Mouse (Mus musculus): ENCODE measurements around the gene Gm45194. TPM values are rescaled to one million over a fixed set of nuclear protein-coding genes. Genes with fewer than 3 reads are reported as not detected.

Gm45194 gene
- 0.99 and 1.1 TPM in 2 replicates for polyA plus RNA-seq (2016; fragmentation: Nextera tagmentation; extraction: Ambion mirVana)

DNA sequence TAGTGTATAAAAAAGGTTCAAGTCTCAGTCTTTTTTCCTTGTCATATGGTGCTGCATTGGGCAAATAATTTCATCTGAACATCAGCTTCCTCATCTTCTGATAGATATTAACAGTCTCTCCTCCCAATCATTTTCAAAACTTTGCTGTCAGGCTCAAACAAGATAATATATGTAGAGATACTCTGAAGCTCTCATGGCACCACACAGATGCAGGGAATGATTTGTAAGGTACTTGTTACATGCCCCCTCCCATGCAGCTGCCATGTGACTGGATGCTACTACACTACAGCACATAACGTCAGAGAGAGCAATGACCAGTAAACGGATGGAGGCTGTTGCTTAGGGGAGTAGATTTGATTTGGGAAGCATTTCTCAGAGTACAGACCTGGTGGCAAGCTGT is at the start of gene Gm45194:
Gm45194 (plus strand) TSS at position 301 of the 400 bp plus-strand sequence.
- 0 out of 2 replicates have a peak, but pooled peaks cover 7% of the 10 kb centered on the region for H3K9me3 ChIP-seq (replicated peaks)
- H3K27me3 ChIP-seq (ENCODE audit: low read depth, poor library complexity, severe bottlenecking): no peaks in the 10 kb centered on the region; the same call in 1 of the 2 replicates
- H3K27ac ChIP-seq (replicated peaks): no peak within 1 kb of the TSS
- no peaks in the 10 kb centered on the region for H3K36me3 ChIP-seq
- WGBS: 47% methylated on average over 2 of the region's 2 CpGs
- no peak for DNase-seq (ENCODE audit: low spot score)
- no peak within 1 kb of the TSS for H3K4me3 ChIP-seq
- peaks cover 8% of the 10 kb centered on the region; the same call in 1 of the 2 replicates for H3K4me1 ChIP-seq

DNA sequence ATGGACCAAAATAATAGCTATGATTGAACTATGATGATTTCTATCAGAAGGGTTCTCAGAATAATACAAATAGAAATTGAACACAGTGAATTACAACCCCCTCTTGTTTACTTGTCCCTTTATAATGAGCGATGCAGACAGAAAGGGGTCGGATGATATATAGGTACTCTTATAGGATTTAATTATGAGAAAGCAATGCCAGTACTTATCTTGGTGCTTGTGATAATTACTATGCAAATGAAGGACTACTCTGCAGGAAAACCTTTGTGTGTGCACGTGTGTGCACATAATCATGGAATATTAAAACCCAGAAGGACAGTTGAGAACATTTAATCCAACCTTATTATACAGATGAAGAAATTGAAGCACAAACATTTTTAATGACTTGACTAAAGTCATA is 35.3 kb upstream of the Gm45194 start:
- WGBS: 74% methylated on average over 3 of the region's 3 CpGs

DNA sequence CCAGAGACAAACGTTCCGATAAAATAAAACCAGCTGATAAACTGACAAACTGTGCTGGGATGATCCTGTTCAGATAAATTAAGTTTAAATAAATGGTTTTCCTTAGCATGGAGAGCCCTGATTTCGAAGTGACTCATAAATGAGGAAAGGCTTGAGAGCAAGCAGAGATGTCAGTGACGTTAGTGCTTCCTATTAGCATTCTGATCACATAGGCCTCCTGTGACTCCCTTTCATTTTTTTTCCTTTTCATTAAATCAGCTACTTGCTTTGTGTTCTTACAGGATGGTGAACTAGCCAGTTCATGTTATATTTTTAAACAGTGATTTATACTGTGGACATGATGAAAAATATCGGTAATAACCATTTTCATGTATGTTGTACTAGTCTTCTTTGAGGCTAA is 9.9 kb upstream of the Gm45194 start:
- no peak overlapping the region for H3K4me3 ChIP-seq
- H3K27ac ChIP-seq (replicated peaks): no peak overlapping the region
- 85% methylated on average over 5 of the region's 5 CpGs for WGBS
- H3K27me3 ChIP-seq (ENCODE audit: low read depth, poor library complexity, severe bottlenecking): no peaks in the 10 kb centered on the region
- no peaks in the 10 kb centered on the region for H3K9me3 ChIP-seq (replicated peaks)
- no peaks in the 10 kb centered on the region for H3K4me1 ChIP-seq
- no peak for DNase-seq (ENCODE audit: low spot score)
- no peaks in the 10 kb centered on the region for H3K36me3 ChIP-seq

More for the DNA sequence above, 35.3 kb upstream of the Gm45194 start:
- DNase-seq (ENCODE audit: low spot score): no peak
- no peak overlapping the region for H3K4me3 ChIP-seq
- no peak overlapping the region for H3K27ac ChIP-seq (replicated peaks)
- H3K4me1 ChIP-seq: no peaks in the 10 kb centered on the region
- H3K27me3 ChIP-seq (ENCODE audit: low read depth, poor library complexity, severe bottlenecking): no peaks in the 10 kb centered on the region
- no peaks in the 10 kb centered on the region for H3K9me3 ChIP-seq (replicated peaks)
- no peaks in the 10 kb centered on the region for H3K36me3 ChIP-seq

GRCm38 (mm10) chrX:111894321-111895050 is 3.3 kb downstream of the Gm45194 start:
- 37% methylated on average over 71 of the region's 71 CpGs for WGBS
- Histone ChIP-seq H3K27ac (replicated peaks) (peak overlapping the region; percentile 71; the same call in 1 of the 2 replicates), H3K9me3 (replicated peaks) (0 out of 2 replicates have a peak, but pooled peaks cover 7% of the 10 kb centered on the region), H3K36me3 (no peaks in the 10 kb centered on the region), H3K4me1 (peaks cover 8% of the 10 kb centered on the region; the same call in 1 of the 2 replicates), H3K4me3 (peak overlapping the region; percentile 55), H3K27me3 (ENCODE audit: low read depth, poor library complexity, severe bottlenecking) (no peaks in the 10 kb centered on the region; the same call in 1 of the 2 replicates)
- DNase-seq (ENCODE audit: low spot score): peak; percentile 51

GRCm38 (mm10) chrX:111895084-111895779 is 4.0 kb downstream of the Gm45194 start:
- Histone ChIP-seq H3K27ac (replicated peaks) (peak overlapping the region; percentile 71; the same call in 1 of the 2 replicates), H3K9me3 (replicated peaks) (0 out of 2 replicates have a peak, but pooled peaks cover 7% of the 10 kb centered on the region), H3K4me1 (peaks cover 8% of the 10 kb centered on the region; the same call in 1 of the 2 replicates), H3K4me3 (peak overlapping the region; percentile 55), H3K27me3 (ENCODE audit: low read depth, poor library complexity, severe bottlenecking) (no peaks in the 10 kb centered on the region; the same call in 1 of the 2 replicates), H3K36me3 (no peaks in the 10 kb centered on the region)
- WGBS: 33% methylated on average over 61 of the region's 70 CpGs
- peak; percentile 17 for DNase-seq (ENCODE audit: low spot score)

DNA sequence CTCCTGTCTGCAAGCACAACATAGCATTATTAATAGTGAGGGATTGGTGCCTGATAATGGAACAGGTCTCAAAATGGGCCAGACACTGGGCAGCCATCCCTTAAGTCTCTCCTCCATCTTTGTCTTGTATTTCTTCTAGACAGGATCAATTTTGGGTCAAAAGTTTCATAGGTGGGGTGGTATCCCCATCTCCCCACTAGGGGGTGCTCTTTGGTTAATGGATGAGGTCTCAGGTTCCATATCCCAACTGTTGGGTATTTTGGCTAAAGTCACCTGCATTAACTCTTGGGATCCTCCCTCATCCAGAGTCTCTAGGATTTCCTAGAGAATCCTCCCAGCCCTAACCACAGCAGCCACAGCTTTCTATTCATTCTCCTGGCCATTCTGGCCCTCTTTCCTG is 26.2 kb downstream of the Gm45194 start:
- H3K4me1 ChIP-seq: no peaks in the 10 kb centered on the region
- H3K4me3 ChIP-seq: no peak overlapping the region
- DNase-seq (ENCODE audit: low spot score): no peak
- H3K9me3 ChIP-seq (replicated peaks): no peaks in the 10 kb centered on the region
- no peaks in the 10 kb centered on the region for H3K27me3 ChIP-seq (ENCODE audit: low read depth, poor library complexity, severe bottlenecking)
- H3K36me3 ChIP-seq: no peaks in the 10 kb centered on the region
- no peak overlapping the region for H3K27ac ChIP-seq (replicated peaks)

GRCm38 (mm10) chrX:111960909-111961308 is 69.7 kb downstream of the Gm45194 start:
- Histone ChIP-seq H3K27ac (replicated peaks) (no peak overlapping the region), H3K4me3 (no peak overlapping the region), H3K9me3 (replicated peaks) (no peaks in the 10 kb centered on the region), H3K36me3 (no peaks in the 10 kb centered on the region), H3K27me3 (ENCODE audit: low read depth, poor library complexity, severe bottlenecking) (no peaks in the 10 kb centered on the region), H3K4me1 (no peaks in the 10 kb centered on the region)
- no peak for DNase-seq (ENCODE audit: low spot score)
- 84% methylated on average over 4 of the region's 4 CpGs for WGBS

DNA sequence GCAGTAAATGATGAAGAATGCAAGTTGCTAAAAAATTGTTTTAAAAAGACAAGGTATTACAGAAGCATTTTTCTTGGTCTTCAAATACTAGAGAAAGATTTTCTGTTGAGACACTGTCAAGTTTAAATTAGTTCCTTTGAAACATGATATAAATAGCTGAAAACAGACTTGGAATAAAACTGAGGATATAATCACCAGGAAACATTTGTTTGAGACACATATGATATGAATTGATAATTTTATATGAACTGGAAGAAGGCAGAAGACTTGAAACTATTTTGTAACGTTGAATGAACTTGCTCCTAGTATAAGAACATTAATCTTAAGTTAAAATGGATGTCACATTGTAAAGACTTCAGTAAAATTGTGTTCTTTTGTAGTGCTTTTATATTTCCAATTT is 108.5 kb downstream of the Gm45194 start:
- WGBS: 56% methylated on average over 1 of the region's 1 CpGs
- H3K27ac ChIP-seq (replicated peaks): no peak overlapping the region
- H3K9me3 ChIP-seq (replicated peaks): no peaks in the 10 kb centered on the region
- H3K27me3 ChIP-seq (ENCODE audit: low read depth, poor library complexity, severe bottlenecking): no peaks in the 10 kb centered on the region
- no peak overlapping the region for H3K4me3 ChIP-seq
- DNase-seq (ENCODE audit: low spot score): no peak
- H3K4me1 ChIP-seq: no peaks in the 10 kb centered on the region
- no peaks in the 10 kb centered on the region for H3K36me3 ChIP-seq

DNA sequence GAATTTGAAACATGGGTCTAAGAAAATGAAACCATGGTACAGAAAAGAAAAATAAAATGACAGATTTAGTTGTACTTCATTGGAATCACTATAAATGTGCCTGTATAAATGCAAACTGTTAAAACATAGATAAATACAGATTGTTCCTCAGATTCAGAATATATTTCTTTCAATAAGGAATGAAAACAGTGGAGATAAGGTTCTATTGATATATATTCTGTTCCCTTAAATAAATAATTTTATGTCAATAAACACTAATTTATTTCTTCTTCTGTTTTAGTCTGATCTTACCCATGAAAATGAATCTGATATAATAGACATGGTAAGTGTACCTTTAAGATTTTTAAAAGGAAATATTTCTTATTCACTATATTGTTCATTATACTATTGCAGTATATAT is 119.5 kb downstream of the Gm45194 start, which contains the start of gene Tex16:
Tex16 (plus strand) TSS at position 301 of the 400 bp plus-strand sequence.
- no peak for DNase-seq (ENCODE audit: low spot score)
- H3K9me3 ChIP-seq (replicated peaks): no peaks in the 10 kb centered on the region
- no peaks in the 10 kb centered on the region for H3K36me3 ChIP-seq

GRCm38 (mm10) chrX:112238749-112239148 is 347.6 kb downstream of the Gm45194 start, which contains the start of gene 4933403O08Rik:
4933403O08Rik (plus strand) TSS chrX:112239049.
- H3K27ac ChIP-seq (replicated peaks): no peak within 1 kb of the TSS
- no peaks in the 10 kb centered on the region for H3K4me1 ChIP-seq
- 96% methylated on average over 3 of the region's 3 CpGs for WGBS
- no peaks in the 10 kb centered on the region for H3K9me3 ChIP-seq (replicated peaks)
- no peak within 1 kb of the TSS for H3K4me3 ChIP-seq
- no peaks in the 10 kb centered on the region for H3K27me3 ChIP-seq (ENCODE audit: low read depth, poor library complexity, severe bottlenecking)
- H3K36me3 ChIP-seq: no peaks in the 10 kb centered on the region
- DNase-seq (ENCODE audit: low spot score): no peak

More for the DNA sequence above, 119.5 kb downstream of the Gm45194 start, which contains the start of gene Tex16:
- H3K4me1 ChIP-seq: no peaks in the 10 kb centered on the region
- no peaks in the 10 kb centered on the region for H3K27me3 ChIP-seq (ENCODE audit: low read depth, poor library complexity, severe bottlenecking)
- no peak within 1 kb of the TSS for H3K4me3 ChIP-seq
- no peak within 1 kb of the TSS for H3K27ac ChIP-seq (replicated peaks)

- Histone ChIP-seq H3K36me3 (no peaks in the 10 kb centered on the region), H3K4me1 (no peaks in the 10 kb centered on the region), H3K27me3 (ENCODE audit: low read depth, poor library complexity, severe bottlenecking) (no peaks in the 10 kb centered on the region), H3K4me3 (no peak overlapping the region), H3K9me3 (replicated peaks) (no peaks in the 10 kb centered on the region), H3K27ac (replicated peaks) (no peak overlapping the region)
- DNase-seq (ENCODE audit: low spot score): no peak
- WGBS: 95% methylated on average over 1 of the region's 1 CpGs
Observed at GRCm38 (mm10) chrX:112242916-112243315, 351.7 kb downstream of the Gm45194 start.

- H3K4me3 ChIP-seq: no peak overlapping the region
- no peaks in the 10 kb centered on the region for H3K27me3 ChIP-seq (ENCODE audit: low read depth, poor library complexity, severe bottlenecking)
- no peaks in the 10 kb centered on the region for H3K9me3 ChIP-seq (replicated peaks)
- no peak overlapping the region for H3K27ac ChIP-seq (replicated peaks)
- no peaks in the 10 kb centered on the region for H3K4me1 ChIP-seq
- no peak for DNase-seq (ENCODE audit: low spot score)
- WGBS: 74% methylated on average over 2 of the region's 2 CpGs
- no peaks in the 10 kb centered on the region for H3K36me3 ChIP-seq
Observed at GRCm38 (mm10) chrX:112255513-112255912, 364.3 kb downstream of the Gm45194 start.

GRCm38 (mm10) chrX:112273550-112273949 is 382.4 kb downstream of the Gm45194 start:
- Histone ChIP-seq H3K4me3 (no peak overlapping the region), H3K9me3 (replicated peaks) (no peaks in the 10 kb centered on the region), H3K27ac (replicated peaks) (no peak overlapping the region), H3K4me1 (no peaks in the 10 kb centered on the region), H3K27me3 (ENCODE audit: low read depth, poor library complexity, severe bottlenecking) (no peaks in the 10 kb centered on the region), H3K36me3 (no peaks in the 10 kb centered on the region)
- WGBS: 92% methylated on average over 1 of the region's 1 CpGs
- DNase-seq (ENCODE audit: low spot score): no peak
